Mouse (Mus musculus) hematopoietic stem cell, adult 5-6 weeks (primary cell): ENCODE measurements around the gene Spock1. TPM values are rescaled to one million over a fixed set of nuclear protein-coding genes. Genes with fewer than 3 reads are reported as not detected.
"Not testable (repeated sequence)": the region's sequence is repeated elsewhere in the genome, so short reads cannot be mapped to it uniquely, and the experiment has no call there.

Experiments used
- ATAC-seq, 2 experiments: fragments of 125-278 bp in 1 of 2; replicated peaks in 1 of 2; 2 replicates each; pipeline ENCODE4 v1.8.0; 2016 to 2017; ENCODE audit warnings: inconsistent platforms in 2 of 2, mild to moderate bottlenecking in 2 of 2, moderate number of reproducible peaks in 2 of 2, low read depth in 1 of 2, moderate TSS enrichment in 1 of 2; ENCODE audit not compliant: low FRiP score in 2 of 2, poor library complexity in 2 of 2, severe bottlenecking in 2 of 2, insufficient read depth in 1 of 2, low TSS enrichment in 1 of 2
- total RNA-seq: library from RNA; stranded (forward); fragments of 172-1452, 232-1000 nt; gene quantifications from 2 replicates; pipeline ENCODE4 v1.2.3, GENCODE M21; 2017

The Spock1 gene
- total RNA-seq, 1 experiment from 2014 or later: not detected

- ATAC-seq: no peak
Observed at GRCm38 (mm10) chr13:57523366-57523765, 384.8 kb downstream of the Spock1 start.

GRCm38 (mm10) chr13:57522319-57522718 is 385.8 kb downstream of the Spock1 start:
- ATAC-seq: no peak

- no peak for ATAC-seq
Observed at GRCm38 (mm10) chr13:57521152-57521551, 387.0 kb downstream of the Spock1 start.

GRCm38 (mm10) chr13:57519790-57520189 is 388.3 kb downstream of the Spock1 start:
- no peak for ATAC-seq

- ATAC-seq: 0 out of 4 replicates have a peak, but pooled peaks of 1 of the 2 experiments have one; percentile 42
Observed at GRCm38 (mm10) chr13:57515737-57516136, 392.4 kb downstream of the Spock1 start.

GRCm38 (mm10) chr13:57501552-57501951 is 406.6 kb downstream of the Spock1 start:
- ATAC-seq: no peak

GRCm38 (mm10) chr13:57496778-57497177 is 411.4 kb downstream of the Spock1 start:
- no peak for ATAC-seq

GRCm38 (mm10) chr13:57494838-57495237 is 413.3 kb downstream of the Spock1 start:
- ATAC-seq: no peak

- no peak for ATAC-seq
Observed at GRCm38 (mm10) chr13:57488926-57489325, 419.2 kb downstream of the Spock1 start.

GRCm38 (mm10) chr13:57484426-57485168 is 423.5 kb downstream of the Spock1 start:
- ATAC-seq: no peak

GRCm38 (mm10) chr13:57476700-57477099 is 431.4 kb downstream of the Spock1 start:
- no peak; a peak in 1 of 4 replicates for ATAC-seq

- ATAC-seq: no peak
Observed at GRCm38 (mm10) chr13:57474068-57474467, 434.1 kb downstream of the Spock1 start.

GRCm38 (mm10) chr13:57470922-57471321 is 437.2 kb downstream of the Spock1 start:
- ATAC-seq: not testable (repeated sequence)

GRCm38 (mm10) chr13:57459978-57460377 is 448.2 kb downstream of the Spock1 start:
- ATAC-seq: no peak

- no peak for ATAC-seq
Observed at GRCm38 (mm10) chr13:57450189-57450821, 457.8 kb downstream of the Spock1 start.

GRCm38 (mm10) chr13:57448906-57449305 is 459.2 kb downstream of the Spock1 start:
- no peak for ATAC-seq

- no peak for ATAC-seq
Observed at GRCm38 (mm10) chr13:57444977-57445376, 463.2 kb downstream of the Spock1 start.

- ATAC-seq: no peak
Observed at GRCm38 (mm10) chr13:57440111-57440510, 468.0 kb downstream of the Spock1 start.
